8 mouse cellular contexts compared by ENCODE assay signal in genomic region chr9:60458468-60458962, GRCm38 (mm10).
DNase-seq lines count a peak whose midpoint lies in the region; ATAC-seq lines count a peak whose summit lies in the region.

No protein-coding gene starts in this region.

- no peak for ATAC-seq in inflammation-experienced regulatory T-cells, adult 6 months

- intact Hi-C loops in left cerebral cortex, postnatal 14 days (cut with DNase I) = no loop called here

- DNase-seq in frontal cortex, postnatal 36 days (ENCODE audit: low spot score in 2 of 2) = peak; percentile 20 to 22
- DNase-seq in frontal cortex, postnatal 10 days (ENCODE audit: low spot score in 2 of 2) = no peak
- peak; percentile 28 to 33 for DNase-seq in right cerebral cortex, adult 2 months (ENCODE audit: low spot score in 2 of 2)
- no peak for DNase-seq in right cerebral cortex, postnatal 4 days
- peak; percentile 19 to 31 for DNase-seq in left cerebral cortex, postnatal 14 days (ENCODE audit: low spot score in 2 of 2)
- peak; percentile 31 for DNase-seq in telencephalon, adult 2 months (ENCODE audit: low read depth, low spot score)
- no peak for DNase-seq in T-cell, adult 2 months (ENCODE audit: low spot score)

Comparison
In these comparisons a context has a peak if more than half of its experiments do, and no peak if none do; other contexts are left out.
1. DNase-seq: peak in frontal cortex, postnatal 36 days (2 of 2), right cerebral cortex, adult 2 months (2 of 2), left cerebral cortex, postnatal 14 days (2 of 2) and telencephalon, adult 2 months (single experiment); none in frontal cortex, postnatal 10 days (0 of 2), right cerebral cortex, postnatal 4 days (single experiment) and T-cell, adult 2 months (single experiment).